Mouse (Mus musculus): ENCODE data around the gene Pimreg. TPM values are rescaled to one million over a fixed set of nuclear protein-coding genes. Genes with fewer than 3 reads are reported as not detected.

The Pimreg gene
- polyA plus RNA-seq, 1 experiment from 2014 or later: 76.9 TPM

DNA sequence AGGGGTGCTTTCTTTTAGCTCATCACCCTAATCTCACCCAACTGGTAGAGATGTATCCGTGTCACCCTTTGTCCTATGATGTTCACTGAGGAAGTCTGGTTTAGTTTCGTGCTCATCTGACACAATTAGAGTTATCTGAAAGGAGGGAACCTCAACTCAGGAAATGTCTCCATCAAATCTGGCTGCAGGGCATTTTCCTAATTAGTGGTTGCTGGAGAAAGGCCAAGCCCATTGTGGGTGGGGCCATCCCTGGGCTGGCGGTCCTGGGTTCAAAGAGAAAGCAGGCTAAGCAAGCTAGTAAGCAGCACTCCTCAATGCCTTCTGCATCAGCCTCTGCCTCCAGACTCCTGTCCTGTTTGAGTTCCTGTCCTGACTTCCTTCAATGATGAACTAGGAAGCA, 10.4 kb downstream of the Pimreg start:
- no peak overlapping the region for H3K27ac ChIP-seq (ENCODE audit: low read length)
- no peaks in the 10 kb centered on the region for H3K9me3 ChIP-seq (ENCODE audit: control insufficient read depth, low read length)
- no peak for ATAC-seq
- H3K9ac ChIP-seq (ENCODE audit: low read depth, low read length): no peak overlapping the region
- 64% methylated on average over 3 of the region's 3 CpGs for WGBS
- peaks cover 14% of the 10 kb centered on the region for H3K27me3 ChIP-seq (replicated peaks; ENCODE audit: control insufficient read depth, insufficient read depth, low read length)
- no peaks in the 10 kb centered on the region for H3K36me3 ChIP-seq (ENCODE audit: control insufficient read depth, insufficient read depth, low read length)
- H3K4me1 ChIP-seq (ENCODE audit: control insufficient read depth, insufficient read depth, low read length): peaks cover 14% of the 10 kb centered on the region
- no peak overlapping the region for H3K4me2 ChIP-seq (ENCODE audit: low read depth, low read length)
- H3K4me3 ChIP-seq (ENCODE audit: low read length): no peak overlapping the region

DNA sequence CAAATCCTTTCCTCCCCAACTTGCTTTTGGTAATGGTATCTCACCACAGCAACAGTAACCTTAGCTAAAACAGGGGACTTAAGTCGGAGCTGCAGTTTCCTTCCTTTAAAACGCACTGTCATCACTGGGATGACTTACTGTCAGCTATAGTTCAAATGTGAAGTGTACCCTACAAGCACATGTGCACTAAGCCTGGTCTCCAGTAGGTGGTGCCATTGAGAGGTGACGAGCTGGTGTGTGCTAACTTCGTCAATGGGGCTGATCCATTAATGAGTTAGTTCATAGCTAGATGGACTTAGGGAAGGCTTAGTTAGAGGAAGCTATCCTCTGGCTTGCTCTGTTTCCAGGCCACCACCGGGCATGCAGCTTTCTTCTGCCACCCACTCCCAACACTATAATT, 10.8 kb downstream of the Pimreg start:
- no peak overlapping the region for H3K9ac ChIP-seq (ENCODE audit: low read depth, low read length)
- H3K9me3 ChIP-seq (ENCODE audit: control insufficient read depth, low read length): no peaks in the 10 kb centered on the region
- H3K27me3 ChIP-seq (replicated peaks; ENCODE audit: control insufficient read depth, insufficient read depth, low read length): peaks cover 14% of the 10 kb centered on the region
- peaks cover 14% of the 10 kb centered on the region for H3K4me1 ChIP-seq (ENCODE audit: control insufficient read depth, insufficient read depth, low read length)
- H3K4me3 ChIP-seq (ENCODE audit: low read length): no peak overlapping the region
- 18% methylated on average over 5 of the region's 5 CpGs for WGBS
- no peaks in the 10 kb centered on the region for H3K36me3 ChIP-seq (ENCODE audit: control insufficient read depth, insufficient read depth, low read length)
- H3K27ac ChIP-seq (ENCODE audit: low read length): no peak overlapping the region
- ATAC-seq: no peak
- H3K4me2 ChIP-seq (ENCODE audit: low read depth, low read length): no peak overlapping the region

DNA sequence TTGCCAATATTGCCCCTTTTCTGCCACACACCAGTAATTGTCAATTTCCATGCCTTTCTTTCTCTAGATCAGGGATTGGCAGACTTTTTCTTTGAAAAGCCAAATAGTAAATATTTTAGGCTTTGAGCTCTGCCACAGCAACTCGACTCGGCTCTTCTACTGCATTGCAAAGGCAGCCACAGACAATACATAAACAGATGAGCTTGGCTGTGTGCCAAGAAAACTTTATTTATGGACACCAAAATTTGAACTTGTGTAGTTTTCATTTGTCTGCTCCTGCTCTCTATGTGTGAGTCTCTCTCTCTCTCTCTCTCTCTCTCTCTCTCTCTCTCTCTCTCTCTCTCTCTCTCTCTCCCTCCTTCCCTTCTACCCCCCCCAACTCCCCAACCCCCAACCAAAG, 13.3 kb downstream of the Pimreg start:
- H3K36me3 ChIP-seq (ENCODE audit: control insufficient read depth, insufficient read depth, low read length): no peaks in the 10 kb centered on the region
- no peak overlapping the region for H3K4me3 ChIP-seq (ENCODE audit: low read length)
- peaks cover 11% of the 10 kb centered on the region for H3K4me1 ChIP-seq (ENCODE audit: control insufficient read depth, insufficient read depth, low read length)
- H3K27ac ChIP-seq (ENCODE audit: low read length): no peak overlapping the region
- H3K9me3 ChIP-seq (ENCODE audit: control insufficient read depth, low read length): no peaks in the 10 kb centered on the region
- no peak for ATAC-seq
- no peak overlapping the region for H3K9ac ChIP-seq (ENCODE audit: low read depth, low read length)
- WGBS: 30% methylated on average over 2 of the region's 2 CpGs
- peaks cover 14% of the 10 kb centered on the region; the same call in 1 of the 2 replicates for H3K27me3 ChIP-seq (replicated peaks; ENCODE audit: control insufficient read depth, insufficient read depth, low read length)
- H3K4me2 ChIP-seq (ENCODE audit: low read depth, low read length): no peak overlapping the region

GRCm38 (mm10) chr11:72057166-72057565, 15.3 kb downstream of the Pimreg start:
- Histone ChIP-seq H3K27me3 (replicated peaks; ENCODE audit: control insufficient read depth, insufficient read depth, low read length) (no peaks in the 10 kb centered on the region), H3K4me3 (ENCODE audit: low read length) (no peak overlapping the region), H3K36me3 (ENCODE audit: control insufficient read depth, insufficient read depth, low read length) (no peaks in the 10 kb centered on the region), H3K27ac (ENCODE audit: low read length) (no peak overlapping the region), H3K4me1 (ENCODE audit: control insufficient read depth, insufficient read depth, low read length) (no peaks in the 10 kb centered on the region), H3K9me3 (ENCODE audit: control insufficient read depth, low read length) (no peaks in the 10 kb centered on the region), H3K4me2 (ENCODE audit: low read depth, low read length) (no peak overlapping the region), H3K9ac (ENCODE audit: low read depth, low read length) (no peak overlapping the region)
- ATAC-seq: no peak
- 76% methylated on average over 3 of the region's 3 CpGs for WGBS

GRCm38 (mm10) chr11:72060416-72060815, 18.6 kb downstream of the Pimreg start:
- no peak overlapping the region for H3K9ac ChIP-seq (ENCODE audit: low read depth, low read length)
- no peak overlapping the region for H3K4me3 ChIP-seq (ENCODE audit: low read length)
- WGBS: 72% methylated on average over 9 of the region's 9 CpGs
- no peak overlapping the region for H3K27ac ChIP-seq (ENCODE audit: low read length)
- H3K27me3 ChIP-seq (replicated peaks; ENCODE audit: control insufficient read depth, insufficient read depth, low read length): no peaks in the 10 kb centered on the region
- H3K9me3 ChIP-seq (ENCODE audit: control insufficient read depth, low read length): no peaks in the 10 kb centered on the region
- no peak overlapping the region for H3K4me2 ChIP-seq (ENCODE audit: low read depth, low read length)
- no peak for ATAC-seq
- no peaks in the 10 kb centered on the region for H3K4me1 ChIP-seq (ENCODE audit: control insufficient read depth, insufficient read depth, low read length)
- H3K36me3 ChIP-seq (ENCODE audit: control insufficient read depth, insufficient read depth, low read length): no peaks in the 10 kb centered on the region

DNA sequence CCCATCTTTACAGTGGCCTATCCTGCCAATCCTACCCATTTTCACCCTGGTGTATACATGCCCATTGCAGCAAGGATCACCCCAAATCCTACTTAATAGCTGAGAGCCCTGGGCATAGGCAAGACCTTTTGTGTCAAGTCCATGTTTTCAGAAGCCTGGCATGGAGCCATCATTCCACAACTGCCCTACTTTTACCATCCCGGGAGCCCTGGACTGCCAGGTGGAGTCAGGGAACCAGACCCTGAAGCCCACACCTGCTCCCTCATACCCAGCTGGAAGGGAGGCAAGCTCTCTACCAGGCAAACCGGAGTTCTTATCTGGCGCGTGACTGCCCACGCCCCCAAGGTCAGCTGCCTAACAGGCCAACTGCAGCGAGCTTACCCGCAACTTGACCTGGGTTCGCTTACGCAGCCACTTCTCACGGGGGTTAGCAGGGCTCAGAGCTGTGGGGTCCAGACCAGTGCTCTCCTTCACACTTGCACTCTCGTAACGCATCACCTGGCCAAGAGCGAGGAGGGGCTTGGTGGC, 19.3 kb downstream of the Pimreg start:
- 64% methylated on average over 13 of the region's 13 CpGs for WGBS
- no peak overlapping the region for H3K4me3 ChIP-seq (ENCODE audit: low read length)
- no peaks in the 10 kb centered on the region for H3K27me3 ChIP-seq (replicated peaks; ENCODE audit: control insufficient read depth, insufficient read depth, low read length)
- H3K27ac ChIP-seq (ENCODE audit: low read length): no peak overlapping the region
- no peak for ATAC-seq
- H3K36me3 ChIP-seq (ENCODE audit: control insufficient read depth, insufficient read depth, low read length): no peaks in the 10 kb centered on the region
- no peaks in the 10 kb centered on the region for H3K9me3 ChIP-seq (ENCODE audit: control insufficient read depth, low read length)
- H3K4me2 ChIP-seq (ENCODE audit: low read depth, low read length): no peak overlapping the region
- no peak overlapping the region for H3K9ac ChIP-seq (ENCODE audit: low read depth, low read length)
- H3K4me1 ChIP-seq (ENCODE audit: control insufficient read depth, insufficient read depth, low read length): no peaks in the 10 kb centered on the region

DNA sequence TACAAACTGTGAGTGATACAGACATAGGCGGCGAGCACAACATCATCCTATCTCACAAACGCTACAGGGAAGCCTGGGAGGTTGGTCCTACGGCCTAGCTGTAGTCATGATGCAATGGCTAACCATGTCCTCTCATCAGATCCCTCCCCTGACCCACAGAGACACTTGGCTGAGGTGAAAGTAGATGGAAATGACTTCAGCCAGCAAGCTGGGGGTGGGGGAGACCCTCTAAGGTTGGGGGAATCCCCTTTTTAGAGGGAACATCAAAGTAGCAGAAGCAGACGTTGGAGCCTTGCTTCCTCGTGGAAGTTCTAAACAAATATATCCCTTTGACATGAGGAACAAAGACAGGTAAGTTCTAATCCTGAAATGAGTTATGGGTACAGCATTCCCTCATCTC, 22.6 kb downstream of the Pimreg start:
- Histone ChIP-seq H3K36me3 (ENCODE audit: control insufficient read depth, insufficient read depth, low read length) (no peaks in the 10 kb centered on the region), H3K27me3 (replicated peaks; ENCODE audit: control insufficient read depth, insufficient read depth, low read length) (no peaks in the 10 kb centered on the region; the same call in 1 of the 2 replicates), H3K9me3 (ENCODE audit: control insufficient read depth, low read length) (no peaks in the 10 kb centered on the region), H3K4me2 (ENCODE audit: low read depth, low read length) (no peak overlapping the region), H3K4me1 (ENCODE audit: control insufficient read depth, insufficient read depth, low read length) (no peaks in the 10 kb centered on the region), H3K27ac (ENCODE audit: low read length) (no peak overlapping the region), H3K4me3 (ENCODE audit: low read length) (no peak overlapping the region), H3K9ac (ENCODE audit: low read depth, low read length) (no peak overlapping the region)
- 75% methylated on average over 6 of the region's 6 CpGs for WGBS
- no peak for ATAC-seq

- Histone ChIP-seq H3K4me2 (ENCODE audit: low read depth, low read length) (no peak overlapping the region), H3K4me3 (ENCODE audit: low read length) (no peak overlapping the region), H3K27me3 (replicated peaks; ENCODE audit: control insufficient read depth, insufficient read depth, low read length) (no peaks in the 10 kb centered on the region; the same call in 1 of the 2 replicates), H3K36me3 (ENCODE audit: control insufficient read depth, insufficient read depth, low read length) (no peaks in the 10 kb centered on the region), H3K9me3 (ENCODE audit: control insufficient read depth, low read length) (no peaks in the 10 kb centered on the region), H3K27ac (ENCODE audit: low read length) (no peak overlapping the region), H3K4me1 (ENCODE audit: control insufficient read depth, insufficient read depth, low read length) (no peaks in the 10 kb centered on the region), H3K9ac (ENCODE audit: low read depth, low read length) (no peak overlapping the region)
- 79% methylated on average over 8 of the region's 8 CpGs for WGBS
- ATAC-seq: no peak
These were observed 23.3 kb downstream of the Pimreg start for GRCm38 (mm10) chr11:72065103-72065502.

GRCm38 (mm10) chr11:72066330-72066729, 24.5 kb downstream of the Pimreg start:
- Histone ChIP-seq H3K4me1 (ENCODE audit: control insufficient read depth, insufficient read depth, low read length) (no peaks in the 10 kb centered on the region), H3K4me3 (ENCODE audit: low read length) (no peak overlapping the region), H3K9me3 (ENCODE audit: control insufficient read depth, low read length) (no peaks in the 10 kb centered on the region), H3K9ac (ENCODE audit: low read depth, low read length) (no peak overlapping the region), H3K36me3 (ENCODE audit: control insufficient read depth, insufficient read depth, low read length) (no peaks in the 10 kb centered on the region), H3K4me2 (ENCODE audit: low read depth, low read length) (no peak overlapping the region), H3K27me3 (replicated peaks; ENCODE audit: control insufficient read depth, insufficient read depth, low read length) (no peaks in the 10 kb centered on the region; the same call in 1 of the 2 replicates), H3K27ac (ENCODE audit: low read length) (no peak overlapping the region)
- WGBS: 40% methylated on average over 6 of the region's 6 CpGs
- no peak for ATAC-seq

DNA sequence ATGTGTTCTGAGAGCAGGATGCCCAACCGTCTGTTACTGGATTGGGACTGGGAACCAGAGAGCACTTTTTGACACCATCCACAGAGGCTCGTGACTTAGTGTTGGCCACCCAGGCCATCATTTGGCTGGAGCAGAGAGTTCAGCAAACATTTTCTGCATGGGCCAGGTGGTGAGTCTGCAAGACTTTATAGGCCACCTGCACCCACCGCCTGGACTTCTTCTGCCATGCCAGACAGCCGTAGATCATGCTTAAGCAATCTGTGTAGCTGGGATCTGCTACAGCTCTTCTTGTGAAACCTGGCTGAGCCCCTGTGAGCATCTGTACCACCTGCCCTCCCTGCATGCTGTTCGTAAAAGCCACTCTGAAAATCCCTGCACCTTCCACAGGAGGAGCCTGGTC, 25.5 kb downstream of the Pimreg start:
- no peak overlapping the region for H3K4me2 ChIP-seq (ENCODE audit: low read depth, low read length)
- no peak overlapping the region for H3K9ac ChIP-seq (ENCODE audit: low read depth, low read length)
- H3K4me1 ChIP-seq (ENCODE audit: control insufficient read depth, insufficient read depth, low read length): no peaks in the 10 kb centered on the region
- no peak for ATAC-seq
- no peaks in the 10 kb centered on the region for H3K36me3 ChIP-seq (ENCODE audit: control insufficient read depth, insufficient read depth, low read length)
- 76% methylated on average over 5 of the region's 5 CpGs for WGBS
- H3K27ac ChIP-seq (ENCODE audit: low read length): no peak overlapping the region
- H3K27me3 ChIP-seq (replicated peaks; ENCODE audit: control insufficient read depth, insufficient read depth, low read length): no peaks in the 10 kb centered on the region; the same call in 1 of the 2 replicates
- no peaks in the 10 kb centered on the region for H3K9me3 ChIP-seq (ENCODE audit: control insufficient read depth, low read length)
- H3K4me3 ChIP-seq (ENCODE audit: low read length): no peak overlapping the region

Data from intestine, embryonic 16.5 days (tissue).